Mouse (Mus musculus) lung, postnatal 0 days (tissue): ENCODE data around the gene Rhobtb3.

Experiments used
- CTCF ChIP-seq: IDR thresholded peaks from 2 replicates; pipeline ENCODE4 v1.5.1; 2016; ENCODE audit warnings: antibody characterized with exemption, mild to moderate bottlenecking
- EP300 ChIP-seq: IDR thresholded peaks from 2 replicates; pipeline ENCODE4 v1.6.1; 2016; ENCODE audit warnings: antibody characterized with exemption, mild to moderate bottlenecking, control low read depth

GRCm38 (mm10) chr13:75839719-75840481 lies 103.8 kb downstream of the Rhobtb3 start, which contains the start of gene Glrx:
- no peak for TF ChIP-seq CTCF
- no peak for TF ChIP-seq EP300
